Mouse (Mus musculus) layer of hippocampus, adult 6 months (tissue): ENCODE data around the gene Olfr1043. TPM values are rescaled to one million over a fixed set of nuclear protein-coding genes. Genes with fewer than 3 reads are reported as not detected.

Experiments
- long read RNA-seq, 2 experiments: library from polyadenylated mRNA; unstranded; transcript quantifications; one replicate each; pipeline ENCODE4 v2.0.0; 2019 to 2020
- polyA plus RNA-seq: library from polyadenylated mRNA; unstranded; fragments of <200 nt; fragmentation: Nextera tagmentation; gene quantifications from 2 replicates; pipeline ENCODE4 v1.2.3, GENCODE M21; 2021

Gene Olfr1043
- polyA plus RNA-seq, result not detected in 2 replicates
- long read RNA-seq, experiment 1, result 0 reads
- long read RNA-seq, experiment 2, result 0 reads

GRCm38 (mm10) chr2:86167422-86167821 lies at the start of gene Olfr1043:
TSS of gene Olfr1043 (minus strand) at chr2:86167522.

GRCm38 (mm10) chr2:86202909-86203308 lies 35.6 kb upstream of the Olfr1043 start, which contains the start of gene Olfr1045:
TSS of gene Olfr1045 (minus strand) at chr2:86203009.

GRCm38 (mm10) chr2:86185583-86185982 lies 18.3 kb upstream of the Olfr1043 start, which contains the start of gene Olfr52:
TSS of gene Olfr52 (minus strand) at chr2:86185683.

GRCm38 (mm10) chr2:86177720-86178119 lies 10.4 kb upstream of the Olfr1043 start, which contains the start of gene Olfr1044:
TSS of gene Olfr1044 (minus strand) at chr2:86177820.

GRCm38 (mm10) chr2:86161738-86162137 lies 5.6 kb downstream of the Olfr1043 start, which contains the start of gene Olfr1042:
TSS of gene Olfr1042 (minus strand) at chr2:86161838.

GRCm38 (mm10) chr2:86146632-86147031 lies 20.7 kb downstream of the Olfr1043 start, which contains the start of gene Olfr1040:
TSS of gene Olfr1040 (minus strand) at chr2:86146732.

GRCm38 (mm10) chr2:86135828-86136227 lies 31.5 kb downstream of the Olfr1043 start, which contains the start of gene Olfr1039:
TSS of gene Olfr1039 (minus strand) at chr2:86135928.

Other genes starting within 250 kb of the Olfr1043 start
- gene Olfr1026, start 246.0 kb downstream of the Olfr1043 start, polyA plus RNA-seq, result not detected in 2 replicates
- gene Olfr1028, start 217.1 kb downstream of the Olfr1043 start, polyA plus RNA-seq, result not detected in 2 replicates
- gene Olfr1029, start 193.6 kb downstream of the Olfr1043 start, polyA plus RNA-seq, result not detected in 2 replicates
- gene Olfr1030, start 188.2 kb downstream of the Olfr1043 start, polyA plus RNA-seq, result not detected in 2 replicates
- not detected in 2 replicates for gene Olfr1031, start 177.2 kb downstream of the Olfr1043 start, polyA plus RNA-seq
- not detected in 2 replicates for gene Olfr1032, start 162.0 kb downstream of the Olfr1043 start, polyA plus RNA-seq
- gene Olfr1033, start 146.9 kb downstream of the Olfr1043 start, polyA plus RNA-seq, result not detected in 2 replicates
- gene Olfr1034, start 121.7 kb downstream of the Olfr1043 start, polyA plus RNA-seq, result not detected in 2 replicates
- not detected in 2 replicates for gene Olfr1036, start 93.5 kb downstream of the Olfr1043 start, polyA plus RNA-seq
- not detected in 2 replicates for gene Olfr1037, start 80.1 kb downstream of the Olfr1043 start, polyA plus RNA-seq
- gene Olfr1039, start 31.6 kb downstream of the Olfr1043 start, polyA plus RNA-seq, result not detected in 2 replicates
- gene Olfr1040, start 20.8 kb downstream of the Olfr1043 start, polyA plus RNA-seq, result not detected in 2 replicates
- not detected in 2 replicates for gene Olfr1042, start 5.7 kb downstream of the Olfr1043 start, polyA plus RNA-seq
- not detected in 2 replicates for gene Olfr1044, start 10.3 kb upstream of the Olfr1043 start, polyA plus RNA-seq
- not detected in 2 replicates for gene Olfr52, start 18.2 kb upstream of the Olfr1043 start, polyA plus RNA-seq
- not detected in 2 replicates for gene Olfr1045, start 35.5 kb upstream of the Olfr1043 start, polyA plus RNA-seq
- not detected in 2 replicates for gene Olfr1046, start 51.8 kb upstream of the Olfr1043 start, polyA plus RNA-seq
- not detected in 2 replicates for gene Olfr1047, start 63.9 kb upstream of the Olfr1043 start, polyA plus RNA-seq
- gene Olfr1048, start 72.8 kb upstream of the Olfr1043 start, polyA plus RNA-seq, result not detected in 2 replicates
- not detected in 2 replicates for gene Olfr1049, start 90.8 kb upstream of the Olfr1043 start, polyA plus RNA-seq
- not detected in 2 replicates for gene Olfr1051, start 111.6 kb upstream of the Olfr1043 start, polyA plus RNA-seq
- not detected in 2 replicates for gene Olfr1052, start 124.9 kb upstream of the Olfr1043 start, polyA plus RNA-seq
- not detected in 2 replicates for gene Olfr1053, start 147.8 kb upstream of the Olfr1043 start, polyA plus RNA-seq
- gene Olfr1054, start 167.9 kb upstream of the Olfr1043 start, polyA plus RNA-seq, result not detected in 2 replicates
- gene Olfr1055, start 182.8 kb upstream of the Olfr1043 start, polyA plus RNA-seq, result not detected in 2 replicates
- gene Olfr1056, start 194.9 kb upstream of the Olfr1043 start, polyA plus RNA-seq, result not detected in 2 replicates
- gene Olfr1057, start 210.9 kb upstream of the Olfr1043 start, polyA plus RNA-seq, result not detected in 2 replicates
- gene Olfr1058, start 221.0 kb upstream of the Olfr1043 start, polyA plus RNA-seq, result not detected in 2 replicates
- not detected in 2 replicates for gene Olfr1061, start 246.5 kb upstream of the Olfr1043 start, polyA plus RNA-seq